Mouse (Mus musculus) lung, embryonic 16.5 days (tissue): ENCODE measurements around the gene Slc1a2. TPM values are rescaled to one million over a fixed set of nuclear protein-coding genes. Genes with fewer than 3 reads are reported as not detected.

Experiments used
- ATAC-seq: fragments of 200-750 bp; cut with Nextera tagmentation; 2 replicates; pipeline ENCODE4 v1.8.0; 2017; ENCODE audit warnings: low read depth, mild to moderate bottlenecking, moderate library complexity
- H3K27ac ChIP-seq: fragments of 300-500 bp; sonication (generic); 2 replicates; pipeline ENCODE4 v1.5.1; 2014; ENCODE audit warnings: mild to moderate bottlenecking, control low read depth, low read length
- H3K27me3 ChIP-seq: fragments of 300-500 bp; sonication (generic); 2 replicates; pipeline ENCODE4 v1.6.1; 2014; ENCODE audit warnings: low read depth, low read length, mixed read lengths; ENCODE audit not compliant: control insufficient read depth, insufficient read depth
- H3K36me3 ChIP-seq: fragments of 300-500 bp; sonication (generic); 2 replicates; pipeline ENCODE4 v1.6.1; 2014; ENCODE audit warnings: low read length; ENCODE audit not compliant: control insufficient read depth, insufficient read depth
- H3K4me1 ChIP-seq: fragments of 300-500 bp; sonication (generic); replicated peaks from 2 replicates; pipeline ENCODE4 v1.6.1; 2014; ENCODE audit warnings: low read length, mixed read lengths; ENCODE audit not compliant: control insufficient read depth, insufficient read depth
- H3K4me2 ChIP-seq: fragments of 300-500 bp; sonication (generic); 2 replicates; pipeline ENCODE4 v1.6.1; 2014; ENCODE audit warnings: low read depth, low read length, control low read depth
- H3K4me3 ChIP-seq: fragments of 300-500 bp; sonication (generic); 2 replicates; pipeline ENCODE4 v1.5.1; 2014; ENCODE audit warnings: mild to moderate bottlenecking, low read length, control low read depth
- H3K9ac ChIP-seq: fragments of 300-500 bp; sonication (generic); 2 replicates; pipeline ENCODE4 v1.6.1; 2014; ENCODE audit warnings: low read length, control low read depth
- H3K9me3 ChIP-seq: fragments of 300-500 bp; sonication (generic); 2 replicates; pipeline ENCODE4 v1.6.1; 2016; ENCODE audit warnings: low read length; ENCODE audit not compliant: control insufficient read depth
- WGBS: fragments of 180-500 bp; shearing (Covaris S2); extraction: QIAGEN DNeasy Blood & Tissue Kit; methylation state at CpG from one replicate; pipeline ENCODE4 v1.1.7; 2014; 5-methylcytosine and 5-hydroxymethylcytosine counted together
- polyA plus RNA-seq: library from polyadenylated mRNA; unstranded; fragments of >200 nt; fragmentation: Nextera tagmentation; extraction: Ambion mirVana; gene quantifications from 2 replicates; pipeline ENCODE4 v1.2.1, GENCODE M21; 2015

The Slc1a2 gene
- polyA plus RNA-seq, 1 experiment from 2014 or later: 0.19 TPM

- no peak overlapping the region for H3K4me2 ChIP-seq
- WGBS: 72% methylated on average over 3 of the region's 3 CpGs
- no peaks in the 10 kb centered on the region for H3K27me3 ChIP-seq
- H3K27ac ChIP-seq: no peak overlapping the region
- no peak overlapping the region for H3K9ac ChIP-seq
- H3K36me3 ChIP-seq: no peaks in the 10 kb centered on the region
- no peak overlapping the region for H3K4me3 ChIP-seq
- no peaks in the 10 kb centered on the region for H3K9me3 ChIP-seq
- 0 out of 2 replicates have a peak, but pooled peaks cover 3% of the 10 kb centered on the region for H3K4me1 ChIP-seq
- no peak for ATAC-seq
Measured at GRCm38 (mm10) chr2:102778208-102778607, 119.7 kb downstream of the Slc1a2 start.

- Histone ChIP-seq H3K9me3 (no peaks in the 10 kb centered on the region), H3K4me1 (no peaks in the 10 kb centered on the region), H3K9ac (no peak overlapping the region), H3K27ac (no peak overlapping the region; the same call in 1 of the 2 replicates), H3K27me3 (no peaks in the 10 kb centered on the region), H3K4me2 (no peak overlapping the region), H3K4me3 (no peak overlapping the region), H3K36me3 (no peaks in the 10 kb centered on the region)
- ATAC-seq: 0 out of 2 replicates have a peak, but pooled peaks have one; percentile 31
- 59% methylated on average over 7 of the region's 7 CpGs for WGBS
Measured at GRCm38 (mm10) chr2:102782751-102783150, 124.3 kb downstream of the Slc1a2 start.

GRCm38 (mm10) chr2:102785696-102786095 is 127.2 kb downstream of the Slc1a2 start:
- no peak for ATAC-seq
- Histone ChIP-seq H3K27ac (no peak overlapping the region), H3K36me3 (no peaks in the 10 kb centered on the region), H3K9me3 (no peaks in the 10 kb centered on the region), H3K4me2 (no peak overlapping the region), H3K27me3 (no peaks in the 10 kb centered on the region), H3K4me1 (no peaks in the 10 kb centered on the region), H3K4me3 (no peak overlapping the region), H3K9ac (no peak overlapping the region)
- 42% methylated on average over 4 of the region's 4 CpGs for WGBS

- Histone ChIP-seq H3K9ac (no peak overlapping the region), H3K4me3 (no peak overlapping the region), H3K9me3 (no peaks in the 10 kb centered on the region), H3K27me3 (no peaks in the 10 kb centered on the region), H3K4me1 (no peaks in the 10 kb centered on the region), H3K4me2 (no peak overlapping the region), H3K36me3 (no peaks in the 10 kb centered on the region), H3K27ac (no peak overlapping the region)
- WGBS: 75% methylated on average over 2 of the region's 2 CpGs
- ATAC-seq: no peak
Measured at GRCm38 (mm10) chr2:102791641-102792040, 133.2 kb downstream of the Slc1a2 start.

- Histone ChIP-seq H3K4me3 (no peak overlapping the region), H3K9ac (no peak overlapping the region), H3K4me2 (no peak overlapping the region), H3K27me3 (no peaks in the 10 kb centered on the region), H3K9me3 (no peaks in the 10 kb centered on the region), H3K4me1 (no peaks in the 10 kb centered on the region), H3K27ac (no peak overlapping the region), H3K36me3 (no peaks in the 10 kb centered on the region)
- WGBS: 80% methylated on average over 6 of the region's 6 CpGs
- ATAC-seq: no peak
Measured at GRCm38 (mm10) chr2:102792804-102793203, 134.3 kb downstream of the Slc1a2 start.

- Histone ChIP-seq H3K27ac (no peak overlapping the region), H3K4me3 (no peak overlapping the region), H3K27me3 (no peaks in the 10 kb centered on the region), H3K36me3 (no peaks in the 10 kb centered on the region), H3K9ac (no peak overlapping the region), H3K4me1 (no peaks in the 10 kb centered on the region), H3K4me2 (no peak overlapping the region), H3K9me3 (no peaks in the 10 kb centered on the region)
- no peak for ATAC-seq
- WGBS: 92% methylated on average over 3 of the region's 3 CpGs
Measured at GRCm38 (mm10) chr2:102795034-102795433, 136.6 kb downstream of the Slc1a2 start.

GRCm38 (mm10) chr2:102798149-102798548 is 139.7 kb downstream of the Slc1a2 start:
- no peaks in the 10 kb centered on the region for H3K4me1 ChIP-seq
- H3K9ac ChIP-seq: no peak overlapping the region
- H3K27ac ChIP-seq: no peak overlapping the region
- 42% methylated on average over 2 of the region's 2 CpGs for WGBS
- no peaks in the 10 kb centered on the region for H3K27me3 ChIP-seq
- no peak overlapping the region for H3K4me2 ChIP-seq
- peak; percentile 71; the same call in 1 of the 2 replicates for ATAC-seq
- no peak overlapping the region for H3K4me3 ChIP-seq
- H3K36me3 ChIP-seq: no peaks in the 10 kb centered on the region
- no peaks in the 10 kb centered on the region for H3K9me3 ChIP-seq

- H3K9me3 ChIP-seq: no peaks in the 10 kb centered on the region
- no peaks in the 10 kb centered on the region for H3K36me3 ChIP-seq
- H3K4me3 ChIP-seq: no peak overlapping the region
- no peak overlapping the region for H3K4me2 ChIP-seq
- 82% methylated on average over 1 of the region's 1 CpGs for WGBS
- no peak overlapping the region for H3K9ac ChIP-seq
- H3K27me3 ChIP-seq: no peaks in the 10 kb centered on the region
- H3K4me1 ChIP-seq: no peaks in the 10 kb centered on the region; the same call in 1 of the 2 replicates
- ATAC-seq: no peak
- no peak overlapping the region for H3K27ac ChIP-seq
Measured at GRCm38 (mm10) chr2:102801899-102802298, 143.4 kb downstream of the Slc1a2 start.

- no peak overlapping the region for H3K9ac ChIP-seq
- no peaks in the 10 kb centered on the region for H3K9me3 ChIP-seq
- no peak for ATAC-seq
- WGBS: 16% methylated on average over 2 of the region's 2 CpGs
- H3K27ac ChIP-seq: no peak overlapping the region
- H3K36me3 ChIP-seq: no peaks in the 10 kb centered on the region
- no peaks in the 10 kb centered on the region; the same call in 1 of the 2 replicates for H3K4me1 ChIP-seq
- H3K27me3 ChIP-seq: no peaks in the 10 kb centered on the region
- no peak overlapping the region for H3K4me2 ChIP-seq
- H3K4me3 ChIP-seq: no peak overlapping the region
Measured at GRCm38 (mm10) chr2:102804109-102804508, 145.7 kb downstream of the Slc1a2 start.

GRCm38 (mm10) chr2:102805283-102805682 is 146.8 kb downstream of the Slc1a2 start:
- Histone ChIP-seq H3K9me3 (no peaks in the 10 kb centered on the region), H3K27me3 (no peaks in the 10 kb centered on the region), H3K27ac (0 out of 2 replicates have a peak overlapping the region, but pooled peaks have one; percentile 10), H3K4me2 (no peak overlapping the region), H3K4me3 (no peak overlapping the region), H3K36me3 (no peaks in the 10 kb centered on the region), H3K4me1 (no peaks in the 10 kb centered on the region; the same call in 1 of the 2 replicates), H3K9ac (no peak overlapping the region)
- ATAC-seq: peak; percentile 70
- WGBS: 52% methylated on average over 6 of the region's 6 CpGs
